Mouse (Mus musculus) thymus, adult 2 months (tissue): ENCODE measurements around the gene Nabp2. TPM values are rescaled to one million over a fixed set of nuclear protein-coding genes. Genes with fewer than 3 reads are reported as not detected.

ENCODE experiments used
- DNase-seq: peaks from one replicate; pipeline ENCODE4 v3.0.0; 2021
- H3K27ac ChIP-seq: fragments of 200-500 bp; 2 replicates; pipeline ENCODE4 v1.5.1; 2012; ENCODE audit warnings: low read length, control low read depth; ENCODE audit not compliant: control insufficient read depth, insufficient read depth
- H3K27me3 ChIP-seq: fragments of 200-500 bp; 2 replicates; pipeline ENCODE4 v1.6.1; 2012; ENCODE audit warnings: mild to moderate bottlenecking, low read length, moderate library complexity, mixed read lengths; ENCODE audit not compliant: control insufficient read depth, insufficient read depth
- H3K36me3 ChIP-seq: fragments of 200-500 bp; 2 replicates; pipeline ENCODE4 v1.6.1; 2012; ENCODE audit warnings: mild to moderate bottlenecking, low read length, moderate library complexity; ENCODE audit not compliant: control insufficient read depth, insufficient read depth
- H3K4me1 ChIP-seq: fragments of 200-500 bp; replicated peaks from 2 replicates; pipeline ENCODE4 v1.6.1; 2012; ENCODE audit warnings: low read length; ENCODE audit not compliant: control insufficient read depth, insufficient read depth
- H3K4me3 ChIP-seq: fragments of 200-500 bp; 2 replicates; pipeline ENCODE4 v1.5.1; 2012; ENCODE audit warnings: mild to moderate bottlenecking, low read length, control low read depth, moderate library complexity; ENCODE audit not compliant: control insufficient read depth, insufficient read depth
- CTCF ChIP-seq: fragments of 200-500 bp; IDR thresholded peaks from 2 replicates; pipeline ENCODE4 v1.5.1; 2012; ENCODE audit warnings: mild to moderate bottlenecking, control low read depth, low read length, moderate library complexity, borderline replicate concordance; ENCODE audit not compliant: control insufficient read depth, poor library complexity, insufficient read depth; ENCODE audit errors: extremely low read depth
- POLR2A ChIP-seq: fragments of 200-500 bp; IDR thresholded peaks from 2 replicates; pipeline ENCODE4 v1.6.1; 2012; ENCODE audit warnings: mild to moderate bottlenecking, low read length, control low read depth, moderate library complexity; ENCODE audit not compliant: control insufficient read depth, poor library complexity, insufficient read depth; ENCODE audit errors: extremely low read depth
- WGBS: fragments of 180-500 bp; shearing (Covaris S2); methylation state at CpG from one replicate; pipeline ENCODE4 v1.1.7; 2018; 5-methylcytosine and 5-hydroxymethylcytosine counted together
- polyA plus RNA-seq: library from polyadenylated mRNA; depleted of rRNA; stranded (reverse); fragments of >200 nt; gene quantifications from 2 replicates; pipeline ENCODE4 v1.2.3, GENCODE M21; 2012

Gene Nabp2
- polyA plus RNA-seq, 1 experiment = 18.0 TPM

DNA sequence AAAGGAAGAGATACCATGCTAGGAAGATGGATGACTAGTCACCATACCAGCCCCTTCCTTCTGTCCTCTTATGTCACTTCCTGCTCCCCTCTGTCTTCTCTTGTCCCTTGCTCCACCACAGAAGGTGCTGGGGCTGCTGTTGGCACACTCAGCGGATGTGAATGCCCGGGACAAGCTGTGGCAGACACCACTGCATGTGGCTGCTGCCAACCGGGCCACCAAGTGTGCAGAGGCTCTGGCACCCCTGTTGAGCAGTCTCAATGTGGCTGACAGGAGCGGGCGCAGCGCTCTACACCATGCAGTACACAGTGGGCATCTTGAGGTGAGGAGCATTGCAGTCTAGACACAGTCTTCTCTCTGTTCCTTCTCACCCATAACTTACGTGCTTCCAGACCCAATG lies 32.0 kb downstream of the Nabp2 start:
- Histone ChIP-seq H3K4me1 (peaks cover 16% of the 10 kb centered on the region), H3K27me3 (no peaks in the 10 kb centered on the region), H3K36me3 (peaks cover 29% of the 10 kb centered on the region), H3K27ac (no peak overlapping the region), H3K4me3 (no peak overlapping the region)
- TF ChIP-seq CTCF (no peak), POLR2A (no peak)
- WGBS = 96% methylated on average over 7 of the region's 7 CpGs
- no peak for DNase-seq

DNA sequence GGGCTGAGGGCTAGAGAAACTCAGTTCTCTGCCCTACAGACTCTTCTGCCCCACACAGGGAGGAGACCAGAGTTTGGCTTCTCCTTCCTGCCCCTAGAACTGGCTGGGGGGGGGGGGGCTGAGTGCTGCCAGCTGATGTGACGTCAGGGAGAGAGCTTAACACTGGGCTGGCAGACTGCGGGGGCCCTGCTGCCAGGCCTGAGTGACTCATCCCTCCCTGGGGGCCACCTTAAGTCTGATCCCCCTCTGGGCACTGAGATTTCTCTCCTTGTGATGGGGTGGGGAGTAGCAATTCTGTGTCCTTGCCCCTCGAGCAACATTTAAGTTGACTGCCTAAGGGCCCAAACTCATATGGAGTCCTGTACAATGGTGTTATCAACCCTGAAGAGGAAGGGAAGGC lies 32.8 kb downstream of the Nabp2 start:
- DNase-seq = no peak
- 99% methylated on average over 3 of the region's 3 CpGs for WGBS
- H3K27ac ChIP-seq = no peak overlapping the region

GRCm38 (mm10) chr10:128377940-128378448 lies 33.3 kb downstream of the Nabp2 start:
- no peaks in the 10 kb centered on the region for H3K27me3 ChIP-seq
- H3K36me3 ChIP-seq = peaks cover 17% of the 10 kb centered on the region
- no peak for DNase-seq
- TF ChIP-seq CTCF = no peak
- TF ChIP-seq POLR2A = no peak
- H3K27ac ChIP-seq = no peak overlapping the region
- WGBS = 77% methylated on average over 14 of the region's 14 CpGs
- H3K4me1 ChIP-seq = peaks cover 16% of the 10 kb centered on the region
- H3K4me3 ChIP-seq = peak overlapping the region; percentile 54

More for the DNA sequence above, 32.8 kb downstream of the Nabp2 start:
- Histone ChIP-seq H3K27me3 (no peaks in the 10 kb centered on the region), H3K4me3 (peak overlapping the region; percentile 54; the same call in 1 of the 2 replicates), H3K4me1 (peaks cover 16% of the 10 kb centered on the region), H3K36me3 (peaks cover 21% of the 10 kb centered on the region)
- TF ChIP-seq CTCF = no peak
- no peak for TF ChIP-seq POLR2A

DNA sequence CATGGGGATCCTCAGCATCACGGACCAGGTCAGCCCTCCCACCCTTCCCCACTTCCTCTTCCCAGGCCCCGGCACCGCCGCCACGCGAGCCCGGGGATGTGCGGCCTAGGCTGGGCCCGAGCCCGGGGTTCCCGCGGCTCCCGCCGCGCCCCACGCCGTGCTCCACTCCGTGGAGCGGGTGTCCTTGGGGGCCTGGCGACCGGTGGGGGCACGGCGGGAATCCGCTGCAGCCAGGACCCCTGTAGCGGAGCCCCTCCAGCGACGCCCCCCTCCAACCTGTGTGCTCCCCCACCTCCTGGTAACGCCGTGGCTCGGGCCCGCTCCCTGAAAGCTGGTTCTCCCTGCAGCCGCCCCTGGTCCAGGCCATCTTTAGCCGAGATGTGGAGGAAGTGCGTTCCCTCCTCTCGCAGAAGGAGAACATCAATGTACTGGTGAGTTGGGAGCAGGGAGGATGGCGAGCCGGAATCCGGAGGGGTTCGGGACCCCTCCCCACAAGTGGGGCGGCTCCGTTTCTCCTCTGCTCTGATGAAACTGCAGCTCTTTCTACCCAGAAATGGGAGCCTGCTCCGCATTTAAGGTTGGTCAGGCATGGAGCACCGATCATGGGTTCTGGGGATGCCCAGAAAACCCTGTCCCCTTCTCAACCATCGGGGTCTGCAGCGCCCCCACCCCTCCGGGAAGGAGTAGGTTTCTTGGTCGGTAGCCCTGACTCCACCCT lies 33.9 kb downstream of the Nabp2 start:
- peak; percentile 11; the same call in 1 of the 2 replicates for TF ChIP-seq POLR2A
- no peak; the same call in 1 of the 2 replicates for TF ChIP-seq CTCF
- WGBS = under 1% methylated on average over 47 of the region's 47 CpGs
- H3K27me3 ChIP-seq = no peaks in the 10 kb centered on the region
- peaks cover 10% of the 10 kb centered on the region for H3K36me3 ChIP-seq
- H3K4me3 ChIP-seq = peak overlapping the region; percentile 54
- no peak overlapping the region for H3K27ac ChIP-seq
- DNase-seq = peak; percentile 51
- peaks cover 16% of the 10 kb centered on the region for H3K4me1 ChIP-seq

- DNase-seq = peak; percentile 85
- Histone ChIP-seq H3K27me3 (no peaks in the 10 kb centered on the region), H3K4me1 (peaks cover 16% of the 10 kb centered on the region), H3K4me3 (peak within 1 kb of the TSS; percentile 54), H3K27ac (0 out of 2 replicates have a peak within 1 kb of the TSS, but pooled peaks have one; percentile 3), H3K36me3 (peaks cover 3% of the 10 kb centered on the region)
- TF ChIP-seq CTCF (peak; percentile 79), POLR2A (peak; percentile 57; the same call in 1 of the 2 replicates)
- WGBS = under 1% methylated on average over 65 of the region's 73 CpGs
Observed at GRCm38 (mm10) chr10:128376455-128377211, 34.7 kb downstream of the Nabp2 start, which contains the start of gene Ankrd52. TSS of gene Ankrd52 (plus strand) at chr10:128377115.

DNA sequence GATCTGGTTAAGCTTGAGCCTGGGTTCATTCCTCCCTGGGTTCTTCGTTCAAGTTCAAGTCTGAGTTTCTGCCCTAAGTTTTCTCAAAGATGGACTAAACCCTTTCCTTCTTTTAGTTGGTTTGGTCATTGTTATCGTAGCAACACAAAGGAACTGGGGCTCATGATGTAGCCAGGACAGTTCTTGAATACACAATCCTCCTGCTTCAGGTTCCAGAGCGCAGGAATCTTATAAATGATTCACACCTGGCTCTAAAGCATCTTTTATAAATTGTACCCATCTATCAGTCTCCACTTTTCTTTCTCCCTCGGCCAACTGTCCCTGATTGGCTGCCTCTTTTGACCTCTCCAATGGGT lies 35.2 kb downstream of the Nabp2 start:
- no peak for DNase-seq
- Histone ChIP-seq H3K27me3 (no peaks in the 10 kb centered on the region), H3K27ac (no peak overlapping the region), H3K4me3 (no peak overlapping the region), H3K36me3 (no peaks in the 10 kb centered on the region), H3K4me1 (peaks cover 16% of the 10 kb centered on the region)
- no peak for TF ChIP-seq POLR2A
- no peak for TF ChIP-seq CTCF
- WGBS = 71% methylated on average over 4 of the region's 4 CpGs
